Comparison of ENCODE assay signal across 9 mouse cellular contexts in genomic region chr15:102258581-102259253, GRCm38 (mm10). TPM values are rescaled to one million over a fixed set of nuclear protein-coding genes. Genes with fewer than 3 reads are reported as not detected.
DNase-seq lines count a peak whose midpoint lies in the region; ATAC-seq and TF ChIP-seq lines count a peak whose summit lies in the region.
"Had no signal": no experiment of that assay in that cellular context is flagged by ENCODE, and none has a peak within 500 bp of the region (broad histone marks: within the 10 kb centered on the region; RNA-seq: fewer than 3 reads in every experiment).

No protein-coding gene starts in this region.

- WGBS in heart, postnatal 0 days, result 26% methylated on average over 11 of the region's 11 CpGs
- WGBS in midbrain, embryonic 10.5 days, result 8% methylated on average over 11 of the region's 11 CpGs
- WGBS in midbrain, postnatal 0 days, result 7% methylated on average over 9 of the region's 11 CpGs
- WGBS in embryonic facial prominence, embryonic 15.5 days, result 5% methylated on average over 11 of the region's 11 CpGs
- 22% methylated on average over 11 of the region's 11 CpGs for WGBS in stomach, embryonic 15.5 days

- peaks cover 6% of the 10 kb centered on the region; the same call in 1 of the 2 replicates for H3K4me1 ChIP-seq in heart, postnatal 0 days (ENCODE audit: control insufficient read depth, insufficient read depth)
- H3K4me1 ChIP-seq in midbrain, embryonic 10.5 days, result peaks cover 42% of the 10 kb centered on the region
- H3K4me1 ChIP-seq in midbrain, postnatal 0 days (ENCODE audit: insufficient read depth, low read length), result no peaks in the 10 kb centered on the region
- peaks cover 78% of the 10 kb centered on the region for H3K4me1 ChIP-seq in embryonic facial prominence, embryonic 15.5 days
- H3K4me1 ChIP-seq in stomach, embryonic 15.5 days, result peaks cover 31% of the 10 kb centered on the region

- no peaks in the 10 kb centered on the region for H3K9me3 ChIP-seq in heart, postnatal 0 days (replicated peaks; ENCODE audit: control insufficient read depth, low read length)
- no peaks in the 10 kb centered on the region for H3K9me3 ChIP-seq in midbrain, embryonic 10.5 days (replicated peaks)
- H3K9me3 ChIP-seq in midbrain, postnatal 0 days (ENCODE audit: low read length), result no peaks in the 10 kb centered on the region
- H3K9me3 ChIP-seq in embryonic facial prominence, embryonic 15.5 days (replicated peaks), result no peaks in the 10 kb centered on the region
- H3K9me3 ChIP-seq in stomach, embryonic 15.5 days, result no peaks in the 10 kb centered on the region

- TF ChIP-seq CTCF in heart, postnatal 0 days (IDR thresholded peaks at IDR 0.05; ENCODE audit: low read depth), result no peak
- TF ChIP-seq CTCF in midbrain, postnatal 0 days (IDR thresholded peaks at IDR 0.05), result no peak

- peaks cover 65% of the 10 kb centered on the region for H3K27me3 ChIP-seq in heart, postnatal 0 days (ENCODE audit: control insufficient read depth, insufficient read depth, low read length)
- peaks cover 81% of the 10 kb centered on the region for H3K27me3 ChIP-seq in midbrain, embryonic 10.5 days (ENCODE audit: low read depth, poor library complexity, severe bottlenecking)
- H3K27me3 ChIP-seq in midbrain, postnatal 0 days (ENCODE audit: insufficient read depth, low read length), result peaks cover 5% of the 10 kb centered on the region; the same call in 1 of the 2 replicates
- no peaks in the 10 kb centered on the region for H3K27me3 ChIP-seq in embryonic facial prominence, embryonic 15.5 days
- 0 out of 2 replicates have a peak, but pooled peaks cover 3% of the 10 kb centered on the region for H3K27me3 ChIP-seq in stomach, embryonic 15.5 days (replicated peaks)

- H3K4me2 ChIP-seq in heart, postnatal 0 days (ENCODE audit: low read depth, low read length), result no peak overlapping the region
- H3K4me2 ChIP-seq in midbrain, postnatal 0 days (ENCODE audit: low read depth, low read length, poor library complexity, severe bottlenecking), result no peak overlapping the region
- H3K4me2 ChIP-seq in embryonic facial prominence, embryonic 15.5 days (replicated peaks), result peak overlapping the region; percentile 87
- peak overlapping the region; percentile 90 for H3K4me2 ChIP-seq in stomach, embryonic 15.5 days

- no peak overlapping the region for H3K4me3 ChIP-seq in heart, postnatal 0 days (ENCODE audit: low read depth, low read length)
- 0 out of 2 replicates have a peak overlapping the region, but pooled peaks have one; percentile 5 for H3K4me3 ChIP-seq in midbrain, embryonic 10.5 days
- no peak overlapping the region for H3K4me3 ChIP-seq in midbrain, postnatal 0 days (ENCODE audit: low read depth, low read length)
- peak overlapping the region; percentile 79 for H3K4me3 ChIP-seq in embryonic facial prominence, embryonic 15.5 days (replicated peaks)
- H3K4me3 ChIP-seq in stomach, embryonic 15.5 days (replicated peaks), result 0 out of 2 replicates have a peak overlapping the region, but pooled peaks have one; percentile 64

- H3K27ac ChIP-seq in heart, postnatal 0 days (ENCODE audit: low read depth), result peak overlapping the region; percentile 17; the same call in 1 of the 2 replicates
- H3K27ac ChIP-seq in midbrain, embryonic 10.5 days (replicated peaks), result peak overlapping the region; percentile 29; the same call in 1 of the 2 replicates
- H3K27ac ChIP-seq in midbrain, postnatal 0 days (ENCODE audit: low read depth, low read length), result no peak overlapping the region
- H3K27ac ChIP-seq in embryonic facial prominence, embryonic 15.5 days (replicated peaks), result peak overlapping the region; percentile 99
- H3K27ac ChIP-seq in stomach, embryonic 15.5 days, result peak overlapping the region; percentile 86
- H3K27ac ChIP-seq: liver, embryonic 14.5 days had no signal

- no peak for DNase-seq in heart, postnatal 0 days (ENCODE audit: low spot score)
- no peak for DNase-seq in heart, postnatal 36 days
- no peak for DNase-seq in midbrain, embryonic 10.5 days (ENCODE audit: low spot score)
- DNase-seq in midbrain, postnatal 0 days (ENCODE audit: low spot score), result no peak
- DNase-seq in cerebellum, adult 9-11 months, result no peak

- intact Hi-C loops in heart, postnatal 36 days (cut with DNase I), result no loop called here

- H3K9ac ChIP-seq in heart, postnatal 0 days (replicated peaks; ENCODE audit: low read depth, low read length), result no peak overlapping the region; the same call in 1 of the 2 replicates
- H3K9ac ChIP-seq in midbrain, postnatal 0 days (replicated peaks; ENCODE audit: low read length, poor library complexity, severe bottlenecking), result no peak overlapping the region
- H3K9ac ChIP-seq in embryonic facial prominence, embryonic 15.5 days, result no peak overlapping the region
- H3K9ac ChIP-seq in stomach, embryonic 15.5 days, result peak overlapping the region; percentile 26; the same call in 1 of the 2 replicates
- H3K9ac ChIP-seq: liver, embryonic 14.5 days had no signal

- ATAC-seq in heart, postnatal 0 days (ENCODE audit: insufficient read depth, low read depth), result no peak
- no peak for ATAC-seq in midbrain, postnatal 0 days (ENCODE audit: low FRiP score)
- ATAC-seq in embryonic facial prominence, embryonic 15.5 days (ENCODE audit: insufficient number of reproducible peaks, low FRiP score, low TSS enrichment, low read depth), result peak; percentile 66
- ATAC-seq in stomach, embryonic 15.5 days (ENCODE audit: insufficient read depth, low FRiP score, low read depth), result no peak

- H3K36me3 ChIP-seq in heart, postnatal 0 days (replicated peaks; ENCODE audit: control insufficient read depth, insufficient read depth, low read length), result no peaks in the 10 kb centered on the region
- H3K36me3 ChIP-seq in midbrain, embryonic 10.5 days, result no peaks in the 10 kb centered on the region
- no peaks in the 10 kb centered on the region for H3K36me3 ChIP-seq in midbrain, postnatal 0 days (ENCODE audit: insufficient read depth, low read length)
- peaks cover 4% of the 10 kb centered on the region; the same call in 1 of the 2 replicates for H3K36me3 ChIP-seq in embryonic facial prominence, embryonic 15.5 days
- H3K36me3 ChIP-seq in stomach, embryonic 15.5 days, result no peaks in the 10 kb centered on the region

- TF ChIP-seq EP300 in heart, postnatal 0 days (IDR thresholded peaks at IDR 0.05; ENCODE audit: low read depth), result no peak

RNA-seq across cellular contexts. Expression of gene Rarg, which starts 1.4 kb away (rescaled TPM):
- 8.9 and 9.7 TPM in 2 replicates for total RNA-seq in heart, postnatal 0 days (2014; rRNA removed; ENCODE audit: low replicate concordance)
- 5.4 and 6.0 TPM in 2 replicates for polyA plus RNA-seq in heart, postnatal 0 days (2015; fragmentation: Nextera tagmentation; extraction: Ambion mirVana)
- 10 to 100 TPM; 20.0 to 21.9 TPM for total RNA-seq in heart, postnatal 36 days (2021)
- 14.3 and 16.2 TPM in 2 replicates for polyA plus RNA-seq in midbrain, embryonic 10.5 days (2016; fragmentation: Nextera tagmentation; extraction: Ambion mirVana)
- 4.4 and 12.6 TPM in 2 replicates for total RNA-seq in midbrain, postnatal 0 days (2014; rRNA removed)
- 3.9 and 4.2 TPM in 2 replicates for polyA plus RNA-seq in midbrain, postnatal 0 days (2015; fragmentation: Nextera tagmentation; extraction: Ambion mirVana)
- 112 and 123 TPM in 2 replicates for polyA plus RNA-seq in embryonic facial prominence, embryonic 15.5 days (2015; fragmentation: Nextera tagmentation; extraction: Ambion mirVana)
- polyA plus RNA-seq in stomach, embryonic 15.5 days (2015; fragmentation: Nextera tagmentation; extraction: Ambion mirVana), result 29.8 and 33.8 TPM in 2 replicates

RNA-seq across cellular contexts. Expression of gene Gm9918, which starts 11.6 kb away (rescaled TPM):
- total RNA-seq in heart, postnatal 0 days (2014; rRNA removed; ENCODE audit: low replicate concordance), result not detected in 2 replicates
- not detected in 2 replicates for polyA plus RNA-seq in heart, postnatal 0 days (2015; fragmentation: Nextera tagmentation; extraction: Ambion mirVana)
- total RNA-seq in heart, postnatal 36 days (2021), result not detected
- polyA plus RNA-seq in midbrain, embryonic 10.5 days (2016; fragmentation: Nextera tagmentation; extraction: Ambion mirVana), result 0.35 and 0.41 TPM in 2 replicates
- total RNA-seq in midbrain, postnatal 0 days (2014; rRNA removed), result not detected in 2 replicates
- not detected in 2 replicates for polyA plus RNA-seq in midbrain, postnatal 0 days (2015; fragmentation: Nextera tagmentation; extraction: Ambion mirVana)
- 1.6 and 1.7 TPM in 2 replicates for polyA plus RNA-seq in embryonic facial prominence, embryonic 15.5 days (2015; fragmentation: Nextera tagmentation; extraction: Ambion mirVana)
- 0.27 and 0.30 TPM in 2 replicates for polyA plus RNA-seq in stomach, embryonic 15.5 days (2015; fragmentation: Nextera tagmentation; extraction: Ambion mirVana)
- polyA plus RNA-seq: small intestine, adult 2 months had no signal

RNA-seq across cellular contexts. Expression of gene Mfsd5, which starts 20.5 kb away (rescaled TPM):
- total RNA-seq in heart, postnatal 0 days (2014; rRNA removed; ENCODE audit: low replicate concordance), result 35.6 and 53.5 TPM in 2 replicates
- 31.4 and 34.1 TPM in 2 replicates for polyA plus RNA-seq in heart, postnatal 0 days (2015; fragmentation: Nextera tagmentation; extraction: Ambion mirVana)
- 10 to 100 TPM; 18.1 to 19.4 TPM for total RNA-seq in heart, postnatal 36 days (2021)
- polyA plus RNA-seq in midbrain, embryonic 10.5 days (2016; fragmentation: Nextera tagmentation; extraction: Ambion mirVana), result 59.2 and 63.2 TPM in 2 replicates
- total RNA-seq in midbrain, postnatal 0 days (2014; rRNA removed), result 43.3 and 59.3 TPM in 2 replicates
- polyA plus RNA-seq in midbrain, postnatal 0 days (2015; fragmentation: Nextera tagmentation; extraction: Ambion mirVana), result 63.5 and 67.3 TPM in 2 replicates
- polyA plus RNA-seq in embryonic facial prominence, embryonic 15.5 days (2015; fragmentation: Nextera tagmentation; extraction: Ambion mirVana), result 84.0 and 88.6 TPM in 2 replicates
- polyA plus RNA-seq in stomach, embryonic 15.5 days (2015; fragmentation: Nextera tagmentation; extraction: Ambion mirVana), result 66.3 and 66.4 TPM in 2 replicates

RNA-seq across cellular contexts. Expression of gene Itgb7, which starts 27.0 kb away (rescaled TPM):
- total RNA-seq in heart, postnatal 0 days (2014; rRNA removed; ENCODE audit: low replicate concordance), result 0.23 and 1.1 TPM in 2 replicates
- 0.79 and 0.92 TPM in 2 replicates for polyA plus RNA-seq in heart, postnatal 0 days (2015; fragmentation: Nextera tagmentation; extraction: Ambion mirVana)
- total RNA-seq in heart, postnatal 36 days (2021), result 1 to 10 TPM; 1.6 to 1.8 TPM
- polyA plus RNA-seq in midbrain, embryonic 10.5 days (2016; fragmentation: Nextera tagmentation; extraction: Ambion mirVana), result 0.31 and 0.56 TPM in 2 replicates
- total RNA-seq in midbrain, postnatal 0 days (2014; rRNA removed), result 0.88 and 1.5 TPM in 2 replicates
- polyA plus RNA-seq in midbrain, postnatal 0 days (2015; fragmentation: Nextera tagmentation; extraction: Ambion mirVana), result 1.1 and 1.2 TPM in 2 replicates
- polyA plus RNA-seq in embryonic facial prominence, embryonic 15.5 days (2015; fragmentation: Nextera tagmentation; extraction: Ambion mirVana), result 5.8 and 6.8 TPM in 2 replicates
- 9.6 and 12.7 TPM in 2 replicates for polyA plus RNA-seq in stomach, embryonic 15.5 days (2015; fragmentation: Nextera tagmentation; extraction: Ambion mirVana)

RNA-seq across cellular contexts. Expression of gene Espl1, which starts 37.3 kb away (rescaled TPM):
- total RNA-seq in heart, postnatal 0 days (2014; rRNA removed; ENCODE audit: low replicate concordance), result 11.6 and 15.3 TPM in 2 replicates
- polyA plus RNA-seq in heart, postnatal 0 days (2015; fragmentation: Nextera tagmentation; extraction: Ambion mirVana), result 2.3 and 3.7 TPM in 2 replicates
- 1 to 10 TPM; 1.0 to 2.1 TPM for total RNA-seq in heart, postnatal 36 days (2021)
- 47.4 and 54.4 TPM in 2 replicates for polyA plus RNA-seq in midbrain, embryonic 10.5 days (2016; fragmentation: Nextera tagmentation; extraction: Ambion mirVana)
- 2.7 and 4.5 TPM in 2 replicates for total RNA-seq in midbrain, postnatal 0 days (2014; rRNA removed)
- polyA plus RNA-seq in midbrain, postnatal 0 days (2015; fragmentation: Nextera tagmentation; extraction: Ambion mirVana), result 1.7 and 2.7 TPM in 2 replicates
- 20.2 and 24.5 TPM in 2 replicates for polyA plus RNA-seq in embryonic facial prominence, embryonic 15.5 days (2015; fragmentation: Nextera tagmentation; extraction: Ambion mirVana)
- 22.9 and 23.9 TPM in 2 replicates for polyA plus RNA-seq in stomach, embryonic 15.5 days (2015; fragmentation: Nextera tagmentation; extraction: Ambion mirVana)

Comparison
In these comparisons a context has a peak if more than half of its experiments do, and no peak if none do; other contexts are left out.
1. H3K4me3 ChIP-seq: peak in midbrain, embryonic 10.5 days (single experiment), embryonic facial prominence, embryonic 15.5 days (single experiment) and stomach, embryonic 15.5 days (single experiment); none in heart, postnatal 0 days (single experiment) and midbrain, postnatal 0 days (single experiment).
2. H3K4me2 ChIP-seq: peak in embryonic facial prominence, embryonic 15.5 days (single experiment) and stomach, embryonic 15.5 days (single experiment); none in heart, postnatal 0 days (single experiment) and midbrain, postnatal 0 days (single experiment).